Mouse (Mus musculus) intestine, embryonic 16.5 days (tissue): ENCODE results near the gene 4930558K02Rik. TPM values are rescaled to one million over a fixed set of nuclear protein-coding genes. Genes with fewer than 3 reads are reported as not detected.

Experiments used
- ATAC-seq: fragments of 200-750 bp; cut with Nextera tagmentation; 2 replicates; pipeline ENCODE4 v1.8.0; 2017; ENCODE audit warnings: moderate TSS enrichment, moderate library complexity
- H3K27ac ChIP-seq: fragments of 300-500 bp; sonication (generic); 2 replicates; pipeline ENCODE4 v1.5.1; 2014; ENCODE audit warnings: mild to moderate bottlenecking, low read length
- H3K27me3 ChIP-seq: fragments of 300-500 bp; sonication (generic); replicated peaks from 2 replicates; pipeline ENCODE4 v1.6.1; 2014; ENCODE audit warnings: low read length, control low read depth, mixed read lengths; ENCODE audit not compliant: control insufficient read depth, insufficient read depth
- H3K36me3 ChIP-seq: fragments of 300-500 bp; sonication (generic); 2 replicates; pipeline ENCODE4 v1.6.1; 2014; ENCODE audit warnings: low read length, control low read depth; ENCODE audit not compliant: control insufficient read depth, insufficient read depth
- H3K4me1 ChIP-seq: fragments of 300-500 bp; sonication (generic); 2 replicates; pipeline ENCODE4 v1.6.1; 2014; ENCODE audit warnings: low read length, control low read depth, mixed read lengths; ENCODE audit not compliant: control insufficient read depth, insufficient read depth
- H3K4me2 ChIP-seq: fragments of 300-500 bp; sonication (generic); 2 replicates; pipeline ENCODE4 v1.6.1; 2014; ENCODE audit warnings: low read depth, low read length, control low read depth
- H3K4me3 ChIP-seq: fragments of 300-500 bp; sonication (generic); 2 replicates; pipeline ENCODE4 v1.5.1; 2014; ENCODE audit warnings: mild to moderate bottlenecking, low read length
- H3K9ac ChIP-seq: fragments of 300-500 bp; sonication (generic); 2 replicates; pipeline ENCODE4 v1.6.1; 2014; ENCODE audit warnings: low read depth, low read length
- H3K9me3 ChIP-seq: fragments of 300-500 bp; sonication (generic); 2 replicates; pipeline ENCODE4 v1.6.1; 2016; ENCODE audit warnings: low read length, control low read depth; ENCODE audit not compliant: control insufficient read depth
- WGBS: fragments of 180-500 bp; shearing (Covaris S2); extraction: QIAGEN DNeasy Blood & Tissue Kit; methylation state at CpG from one replicate; pipeline ENCODE4 v1.1.7; 2014; 5-methylcytosine and 5-hydroxymethylcytosine counted together
- polyA plus RNA-seq: library from polyadenylated mRNA; unstranded; fragments of >200 nt; fragmentation: Nextera tagmentation; extraction: Ambion mirVana; gene quantifications from 2 replicates; pipeline ENCODE4 v1.2.1, GENCODE M21; 2015

4930558K02Rik gene
- polyA plus RNA-seq, 1 experiment from 2014 or later, result not detected

GRCm38 (mm10) chr1:161999882-162000371 is 20.5 kb upstream of the 4930558K02Rik start:
- Histone ChIP-seq H3K4me3 (peak overlapping the region; percentile 12; the same call in 1 of the 2 replicates), H3K9me3 (no peaks in the 10 kb centered on the region), H3K27ac (peak overlapping the region; percentile 78), H3K4me1 (peaks cover 15% of the 10 kb centered on the region), H3K27me3 (no peaks in the 10 kb centered on the region), H3K4me2 (no peak overlapping the region; the same call in 1 of the 2 replicates), H3K36me3 (no peaks in the 10 kb centered on the region), H3K9ac (peak overlapping the region; percentile 56; the same call in 1 of the 2 replicates)
- peak; percentile 69 for ATAC-seq
- 7% methylated on average over 4 of the region's 4 CpGs for WGBS

DNA sequence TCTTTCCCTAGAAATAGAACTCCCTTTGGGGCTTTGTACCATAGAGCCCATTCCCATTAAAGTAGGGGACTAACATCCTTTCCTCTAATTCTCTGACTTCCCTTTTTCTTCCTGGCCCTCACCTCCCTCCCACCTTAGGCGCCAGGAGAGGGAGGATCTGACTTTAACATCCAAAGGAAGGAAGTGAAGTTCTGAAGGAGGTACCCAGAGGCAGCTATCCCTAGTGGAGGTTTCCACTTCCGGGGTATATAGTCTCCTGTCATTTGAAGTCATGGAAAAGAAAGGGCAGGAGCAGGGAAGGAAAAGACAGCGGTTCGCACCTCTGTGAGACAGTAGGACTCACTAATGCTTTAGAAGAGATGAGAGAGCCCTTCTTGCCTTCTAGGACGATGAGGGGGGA is 19.9 kb upstream of the 4930558K02Rik start:
- Histone ChIP-seq H3K27ac (peak overlapping the region; percentile 23), H3K4me1 (peaks cover 9% of the 10 kb centered on the region), H3K9ac (no peak overlapping the region), H3K27me3 (no peaks in the 10 kb centered on the region), H3K4me3 (no peak overlapping the region), H3K9me3 (no peaks in the 10 kb centered on the region), H3K4me2 (no peak overlapping the region), H3K36me3 (no peaks in the 10 kb centered on the region)
- peak; percentile 13; the same call in 1 of the 2 replicates for ATAC-seq
- WGBS, result 46% methylated on average over 5 of the region's 5 CpGs

DNA sequence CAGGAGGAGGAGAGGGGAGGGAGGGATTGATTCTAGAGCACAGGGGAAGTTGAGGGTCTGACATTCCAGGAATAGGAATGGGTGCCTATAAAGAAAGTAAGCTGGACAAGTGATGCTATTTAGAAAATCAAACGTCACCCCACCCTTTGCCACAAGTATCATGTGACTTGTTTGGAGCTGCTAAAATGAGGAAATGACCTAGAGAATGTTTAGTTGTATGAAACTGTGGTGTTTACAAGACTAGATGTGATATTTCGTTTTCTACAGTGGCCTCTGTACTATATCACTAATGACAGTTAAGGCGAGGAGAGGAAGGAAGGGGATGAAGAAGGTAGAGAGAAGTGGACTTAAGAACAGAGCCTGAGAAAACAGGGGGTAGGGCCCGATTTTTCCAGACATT is 19.3 kb upstream of the 4930558K02Rik start:
- Histone ChIP-seq H3K9me3 (no peaks in the 10 kb centered on the region), H3K4me2 (no peak overlapping the region), H3K27me3 (no peaks in the 10 kb centered on the region), H3K9ac (no peak overlapping the region), H3K4me3 (no peak overlapping the region), H3K27ac (peak overlapping the region; percentile 33; the same call in 1 of the 2 replicates), H3K4me1 (peaks cover 6% of the 10 kb centered on the region), H3K36me3 (no peaks in the 10 kb centered on the region)
- no peak for ATAC-seq
- 52% methylated on average over 4 of the region's 4 CpGs for WGBS

GRCm38 (mm10) chr1:161992389-161992788 is 13.0 kb upstream of the 4930558K02Rik start:
- Histone ChIP-seq H3K4me1 (no peaks in the 10 kb centered on the region), H3K4me3 (no peak overlapping the region), H3K4me2 (no peak overlapping the region), H3K9ac (no peak overlapping the region), H3K27me3 (no peaks in the 10 kb centered on the region), H3K36me3 (no peaks in the 10 kb centered on the region), H3K9me3 (no peaks in the 10 kb centered on the region), H3K27ac (no peak overlapping the region)
- WGBS, result 84% methylated on average over 7 of the region's 7 CpGs
- ATAC-seq, result no peak

DNA sequence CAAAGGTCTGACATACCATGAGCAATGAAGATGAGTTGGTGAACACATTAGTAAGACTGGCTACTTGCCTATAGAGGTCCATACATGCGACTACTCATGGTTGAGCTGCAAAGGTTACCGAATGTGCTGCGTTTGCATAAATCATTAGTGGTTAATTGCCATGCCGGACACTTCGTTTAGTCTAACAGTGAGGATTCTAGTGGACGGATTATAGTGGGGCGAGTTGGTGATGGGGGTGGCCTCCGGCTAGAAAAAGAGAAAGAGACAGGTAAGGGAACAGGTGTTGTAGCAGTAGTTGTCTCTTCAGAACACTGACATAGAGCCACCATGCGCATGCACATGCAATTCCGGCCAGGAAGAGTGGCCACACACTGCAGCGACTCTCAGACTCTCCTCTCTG is 12.4 kb upstream of the 4930558K02Rik start:
- ATAC-seq, result no peak
- H3K27ac ChIP-seq, result no peak overlapping the region
- no peak overlapping the region for H3K4me3 ChIP-seq
- no peaks in the 10 kb centered on the region for H3K27me3 ChIP-seq
- H3K4me2 ChIP-seq, result no peak overlapping the region
- 93% methylated on average over 11 of the region's 11 CpGs for WGBS
- H3K9ac ChIP-seq, result no peak overlapping the region
- no peaks in the 10 kb centered on the region for H3K36me3 ChIP-seq
- no peaks in the 10 kb centered on the region for H3K4me1 ChIP-seq
- no peaks in the 10 kb centered on the region for H3K9me3 ChIP-seq

DNA sequence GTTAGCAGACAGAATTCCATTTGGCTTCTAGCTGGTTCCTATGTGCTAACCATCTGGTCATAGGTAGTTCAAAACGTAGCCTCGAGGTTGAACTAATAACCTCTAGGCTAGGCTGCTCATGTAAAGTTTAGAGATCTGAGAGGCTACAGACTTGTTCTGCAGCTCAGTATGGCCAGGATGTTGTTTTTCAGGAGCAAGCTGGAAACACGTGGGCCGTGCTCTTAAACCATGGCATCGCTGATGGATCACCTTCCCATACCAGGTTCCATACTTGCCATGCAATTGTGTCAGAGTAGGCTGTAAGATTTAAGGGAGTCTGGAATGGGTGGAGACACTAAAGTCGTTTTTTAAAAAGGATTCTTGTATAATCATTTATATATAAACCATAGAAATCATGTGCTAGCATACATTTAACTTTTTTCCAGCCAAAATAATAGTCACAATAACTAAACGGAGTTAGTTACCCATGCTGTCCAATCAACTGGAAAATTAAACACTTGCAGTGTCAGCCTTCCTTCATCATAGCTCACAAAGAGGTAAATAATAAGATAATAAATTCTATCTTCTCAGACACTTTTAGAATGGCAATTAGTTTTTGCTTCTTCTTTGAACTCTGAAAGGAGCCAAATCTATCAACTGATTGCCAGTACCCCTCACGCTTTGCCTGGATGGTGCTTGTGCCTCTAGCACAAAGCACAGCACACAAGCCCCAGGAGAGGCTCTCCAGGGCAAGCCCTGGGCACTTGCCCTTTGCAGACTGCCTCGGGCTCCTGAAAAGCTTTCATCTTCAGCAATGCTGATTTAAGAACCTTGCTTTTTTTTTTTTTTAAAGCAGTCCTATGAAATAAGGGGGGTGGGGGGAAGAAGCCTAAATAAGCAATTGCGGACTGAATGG is 11.5 kb upstream of the 4930558K02Rik start:
- ATAC-seq, result no peak
- no peaks in the 10 kb centered on the region for H3K27me3 ChIP-seq
- 52% methylated on average over 10 of the region's 10 CpGs for WGBS
- H3K4me3 ChIP-seq, result no peak overlapping the region
- H3K9ac ChIP-seq, result no peak overlapping the region
- no peak overlapping the region for H3K4me2 ChIP-seq
- H3K4me1 ChIP-seq, result no peaks in the 10 kb centered on the region
- H3K36me3 ChIP-seq, result no peaks in the 10 kb centered on the region
- no peaks in the 10 kb centered on the region for H3K9me3 ChIP-seq
- H3K27ac ChIP-seq, result no peak overlapping the region

DNA sequence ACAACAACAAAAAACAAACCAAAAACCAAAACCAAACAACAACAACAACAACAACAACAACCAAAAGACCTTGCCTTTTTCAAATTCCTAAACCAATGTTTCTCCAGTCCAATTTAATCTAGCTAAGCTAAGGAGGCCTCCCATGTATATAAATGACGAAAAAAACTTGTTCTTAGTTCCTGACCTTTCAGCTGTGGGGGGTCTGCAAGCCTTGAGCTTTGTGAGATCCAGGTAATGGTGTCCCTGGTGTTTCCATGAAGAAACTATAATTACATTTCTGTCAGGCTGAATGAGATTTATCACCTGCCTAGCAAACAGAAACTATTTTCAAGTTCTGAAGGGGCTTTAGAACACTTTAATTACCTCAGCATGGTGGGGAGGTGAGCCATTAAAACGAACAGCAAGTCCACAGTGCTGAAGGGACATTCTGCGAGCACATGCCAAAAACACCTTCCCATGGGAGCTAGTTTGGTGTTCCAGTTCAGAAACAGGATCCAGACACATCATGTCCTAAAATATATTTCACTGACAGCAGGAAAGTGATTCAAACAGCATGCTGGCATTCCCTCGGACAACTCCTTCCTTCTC is 4.6 kb upstream of the 4930558K02Rik start:
- no peak overlapping the region for H3K4me3 ChIP-seq
- H3K9ac ChIP-seq, result no peak overlapping the region
- H3K9me3 ChIP-seq, result no peaks in the 10 kb centered on the region
- 34% methylated on average over 4 of the region's 4 CpGs for WGBS
- no peaks in the 10 kb centered on the region for H3K36me3 ChIP-seq
- no peaks in the 10 kb centered on the region for H3K4me1 ChIP-seq
- no peaks in the 10 kb centered on the region for H3K27me3 ChIP-seq
- no peak for ATAC-seq
- H3K27ac ChIP-seq, result no peak overlapping the region
- no peak overlapping the region for H3K4me2 ChIP-seq

DNA sequence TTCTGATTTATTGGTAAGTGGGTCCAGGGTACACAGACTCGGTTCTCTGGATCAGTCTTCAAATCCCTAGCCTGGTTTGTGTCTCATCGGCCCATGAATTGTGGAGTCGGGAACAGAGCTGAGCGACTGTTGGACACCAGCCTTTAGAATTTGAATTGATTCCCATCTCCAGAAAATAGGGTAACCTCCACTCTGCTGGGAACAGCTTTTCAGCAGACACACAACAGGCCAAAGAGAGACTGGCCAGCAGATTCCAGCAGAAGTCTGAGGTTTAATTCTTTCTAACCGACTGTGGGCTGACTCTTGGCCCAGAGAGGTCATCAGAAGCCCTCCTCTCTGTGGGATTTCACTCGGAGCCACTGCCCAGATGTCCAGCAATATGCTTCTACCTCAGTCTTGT is 4.0 kb upstream of the 4930558K02Rik start:
- H3K27ac ChIP-seq, result no peak overlapping the region
- H3K4me1 ChIP-seq, result no peaks in the 10 kb centered on the region
- no peak for ATAC-seq

GRCm38 (mm10) chr1:161980626-161981298 is 1.3 kb upstream of the 4930558K02Rik start:
- no peak overlapping the region for H3K4me2 ChIP-seq
- no peak overlapping the region for H3K9ac ChIP-seq
- H3K27ac ChIP-seq, result no peak overlapping the region
- peaks cover 6% of the 10 kb centered on the region for H3K4me1 ChIP-seq
- no peaks in the 10 kb centered on the region for H3K9me3 ChIP-seq
- 77% methylated on average over 9 of the region's 9 CpGs for WGBS
- no peak overlapping the region for H3K4me3 ChIP-seq
- no peak for ATAC-seq
- H3K27me3 ChIP-seq, result no peaks in the 10 kb centered on the region
- no peaks in the 10 kb centered on the region for H3K36me3 ChIP-seq

More for the DNA sequence above, 4.0 kb upstream of the 4930558K02Rik start:
- no peak overlapping the region for H3K9ac ChIP-seq
- 63% methylated on average over 6 of the region's 6 CpGs for WGBS
- no peak overlapping the region for H3K4me2 ChIP-seq
- H3K27me3 ChIP-seq, result no peaks in the 10 kb centered on the region
- no peaks in the 10 kb centered on the region for H3K36me3 ChIP-seq
- no peak overlapping the region for H3K4me3 ChIP-seq
- H3K9me3 ChIP-seq, result no peaks in the 10 kb centered on the region
